Mouse (Mus musculus): ENCODE measurements around the gene Tmprss13.

Gene Tmprss13

DNA sequence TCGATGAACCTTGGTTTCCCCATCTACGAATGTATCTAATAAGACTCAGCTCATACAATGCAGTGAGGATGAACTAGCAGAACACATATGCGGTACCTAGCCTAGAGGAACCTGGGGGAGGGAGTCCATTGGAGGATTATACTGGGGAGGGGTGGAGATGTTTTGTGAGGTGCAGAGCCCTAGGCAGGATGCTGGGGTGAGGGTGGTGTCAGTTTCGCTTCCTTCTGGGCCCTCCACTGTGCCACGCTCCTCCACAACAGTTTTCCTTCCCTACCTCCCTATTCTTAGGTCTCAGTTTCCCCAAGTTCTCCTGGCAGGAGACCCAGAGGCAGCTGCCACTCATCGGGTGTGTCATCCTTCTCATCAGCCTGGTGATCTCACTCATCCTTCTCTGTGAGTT is 10.7 kb downstream of the Tmprss13 start:
- DNase-seq (ENCODE audit: low spot score in 2 of 2), result no peak

DNA sequence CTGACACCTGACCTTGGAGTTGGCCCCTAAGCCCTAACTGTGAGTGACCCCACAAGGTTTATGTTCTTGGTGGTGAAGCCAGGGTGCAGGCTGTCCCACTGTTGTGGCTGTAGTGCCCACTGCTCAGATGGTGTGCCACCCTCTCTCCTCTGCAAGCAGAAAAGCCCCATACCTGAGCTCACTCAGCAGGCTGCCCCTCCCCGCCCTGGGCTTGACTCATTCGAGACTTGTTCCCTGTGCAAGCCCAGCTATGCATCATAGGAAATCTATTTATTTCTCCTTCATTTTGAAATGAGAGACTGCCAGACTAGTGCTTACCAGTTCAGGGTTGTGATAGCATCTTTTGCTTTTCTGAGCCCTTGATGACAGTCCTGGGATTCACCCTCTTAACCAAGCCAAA is 18.5 kb downstream of the Tmprss13 start:
- DNase-seq (ENCODE audit: low spot score in 2 of 2), result no peak

DNA sequence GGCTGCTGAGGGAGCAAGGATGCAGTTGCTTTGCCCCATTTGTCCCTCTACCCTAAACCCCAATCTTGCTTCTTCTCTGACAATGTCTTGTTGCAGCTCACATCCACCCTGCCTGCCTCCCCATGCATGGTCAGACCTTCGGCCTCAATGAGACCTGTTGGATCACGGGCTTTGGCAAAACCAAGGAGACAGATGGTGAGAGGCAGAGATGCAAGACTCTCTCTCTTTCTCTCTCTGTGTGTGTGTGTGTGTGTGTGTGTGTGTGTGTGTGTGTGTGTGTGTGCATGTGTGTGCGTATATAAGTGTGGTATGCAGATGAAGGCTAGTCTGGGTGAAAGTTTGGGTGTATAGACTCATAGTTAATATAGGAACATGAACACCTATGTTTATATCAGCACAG is 24.2 kb downstream of the Tmprss13 start:
- DNase-seq (ENCODE audit: low spot score in 2 of 2), result no peak

DNA sequence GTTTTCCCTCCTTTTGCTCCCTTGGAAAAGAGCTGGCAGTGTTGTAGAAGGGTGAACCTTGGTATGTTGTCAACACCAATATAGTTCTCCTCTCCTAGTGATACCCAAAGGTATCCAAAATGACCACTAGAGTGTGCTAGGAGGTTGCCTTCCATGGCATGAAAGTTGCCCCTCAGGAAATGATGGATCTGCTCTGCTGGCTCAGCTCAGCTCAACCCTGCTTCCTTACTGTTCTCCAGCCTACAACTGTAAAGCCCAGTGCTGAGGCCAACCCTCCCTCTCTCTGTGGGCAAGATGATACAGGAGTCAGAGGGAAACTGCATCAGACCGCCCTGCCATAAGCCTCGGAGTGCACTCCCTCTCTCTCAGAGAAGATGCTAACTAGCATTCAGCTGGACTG is 26.6 kb downstream of the Tmprss13 start:
- DNase-seq (ENCODE audit: low spot score in 2 of 2), result no peak

DNA sequence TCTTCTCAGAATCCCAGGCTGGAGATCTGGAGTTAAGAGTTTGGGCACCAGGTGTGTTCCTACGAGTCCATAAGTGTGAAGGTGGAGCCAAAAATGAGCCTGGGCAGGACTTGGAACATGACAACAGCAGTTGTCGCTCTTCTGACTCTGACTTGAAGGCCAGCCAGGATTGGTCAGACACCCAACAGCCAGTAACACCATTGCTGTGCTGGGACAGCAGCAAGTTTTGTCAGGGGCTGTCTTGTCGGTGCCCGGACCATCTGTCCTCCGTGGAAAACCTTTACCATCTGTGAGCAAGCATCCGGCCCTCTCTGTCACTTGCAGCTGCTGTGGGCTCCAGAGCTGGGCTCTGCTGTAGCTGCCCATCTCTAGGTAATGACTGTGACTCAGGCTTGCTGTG is 27.4 kb downstream of the Tmprss13 start:
- DNase-seq (ENCODE audit: low spot score in 2 of 2), result no peak

DNA sequence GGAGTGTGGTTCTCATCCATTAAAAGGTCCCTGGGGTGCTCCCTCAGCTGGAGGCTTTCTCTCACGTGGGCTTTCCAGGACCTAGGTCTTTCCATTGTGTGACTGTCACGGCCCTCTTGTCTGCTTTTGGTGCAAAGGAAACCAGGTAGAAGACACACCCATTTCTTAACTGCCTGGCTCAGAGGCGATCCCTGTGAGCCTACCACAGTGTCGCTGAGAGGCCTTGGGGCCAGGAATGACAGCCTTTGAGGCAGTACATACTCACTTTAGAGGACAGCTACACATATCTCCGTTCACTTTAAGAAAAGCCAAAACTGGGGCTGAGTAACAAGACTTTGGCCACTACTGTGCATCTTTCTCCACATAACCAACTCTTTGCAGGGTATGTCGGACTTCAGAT is 29.7 kb downstream of the Tmprss13 start:
- no peak for DNase-seq (ENCODE audit: low spot score in 2 of 2)

DNA sequence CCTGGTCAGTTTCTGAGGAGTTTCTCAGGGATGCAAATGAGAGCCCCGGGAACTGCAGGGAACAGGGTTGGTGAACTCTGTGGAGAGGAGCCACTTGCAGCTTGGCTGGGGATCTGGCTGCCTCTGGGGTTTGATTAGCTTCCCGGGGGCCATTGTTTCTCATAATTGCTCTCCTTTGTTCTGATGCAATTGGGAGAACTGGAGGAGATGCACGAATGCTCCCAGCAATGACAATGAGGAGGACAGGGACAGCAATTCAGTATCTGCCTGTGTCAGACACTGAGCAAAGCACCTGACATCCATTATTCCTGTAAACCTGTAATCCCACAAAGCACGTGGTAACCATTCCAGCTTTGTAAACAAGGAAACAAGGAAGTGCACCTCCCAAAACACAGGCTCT is 30.3 kb downstream of the Tmprss13 start:
- no peak for DNase-seq (ENCODE audit: low spot score in 2 of 2)

DNA sequence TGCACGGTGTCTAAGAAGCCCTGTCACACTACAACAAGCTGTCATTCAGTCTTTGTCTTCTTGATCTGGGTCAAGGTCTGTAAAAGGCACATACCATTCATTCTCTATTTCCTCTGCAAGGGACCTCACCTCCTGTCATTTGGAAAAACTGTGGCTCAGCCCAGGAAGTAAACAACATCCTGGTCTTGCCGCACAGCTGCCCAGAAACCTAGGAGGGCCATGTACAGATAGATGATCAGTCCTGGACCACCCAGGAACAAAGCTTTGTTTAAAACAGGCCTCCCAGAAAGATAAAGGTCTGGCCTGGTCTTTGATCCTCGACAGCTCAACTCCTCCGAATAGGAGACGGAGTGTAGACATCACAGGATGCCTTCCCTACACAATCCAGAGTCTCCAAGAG is 31.0 kb downstream of the Tmprss13 start:
- no peak for DNase-seq (ENCODE audit: low spot score in 2 of 2)

DNA sequence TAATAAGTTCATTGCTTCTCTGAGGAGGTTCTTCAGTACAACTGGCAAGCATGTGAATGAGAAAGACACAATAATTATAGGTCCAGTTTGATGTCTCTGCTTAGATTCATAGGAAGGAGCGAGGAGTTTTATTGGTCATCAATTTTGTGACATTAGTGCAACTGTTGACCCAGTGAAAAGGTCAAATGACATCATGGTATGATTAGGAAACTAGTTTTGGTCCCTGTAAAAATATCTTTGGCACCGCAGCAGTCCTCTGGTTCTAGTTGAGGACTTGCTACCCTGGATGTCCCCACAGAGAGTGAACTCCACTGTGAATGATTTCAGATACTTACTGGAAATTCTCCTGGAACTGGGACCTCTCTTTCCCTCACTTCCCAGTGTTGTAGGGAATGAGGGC is 36.3 kb downstream of the Tmprss13 start:
- DNase-seq (ENCODE audit: low spot score in 2 of 2), result no peak

DNA sequence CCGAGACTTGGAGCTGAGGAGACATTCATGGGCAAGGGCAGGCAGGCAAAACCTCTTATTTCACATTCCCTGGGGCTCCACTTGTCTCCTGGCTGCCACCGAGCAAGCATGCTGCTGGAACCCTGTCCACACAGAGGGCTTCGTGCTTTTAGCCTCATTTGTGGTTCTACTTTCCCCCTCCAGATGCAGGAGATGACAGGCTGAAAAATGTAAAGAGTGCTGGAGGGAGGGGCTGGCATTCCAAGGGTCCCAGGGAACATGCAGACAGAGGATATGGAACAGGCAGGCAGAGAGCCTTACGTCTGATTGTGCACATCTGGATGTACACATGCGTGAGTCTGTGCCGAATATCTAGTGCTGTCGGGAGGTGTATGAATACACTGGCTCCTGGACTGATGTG is 39.5 kb downstream of the Tmprss13 start:
- DNase-seq (ENCODE audit: low spot score in 2 of 2), result no peak

DNA sequence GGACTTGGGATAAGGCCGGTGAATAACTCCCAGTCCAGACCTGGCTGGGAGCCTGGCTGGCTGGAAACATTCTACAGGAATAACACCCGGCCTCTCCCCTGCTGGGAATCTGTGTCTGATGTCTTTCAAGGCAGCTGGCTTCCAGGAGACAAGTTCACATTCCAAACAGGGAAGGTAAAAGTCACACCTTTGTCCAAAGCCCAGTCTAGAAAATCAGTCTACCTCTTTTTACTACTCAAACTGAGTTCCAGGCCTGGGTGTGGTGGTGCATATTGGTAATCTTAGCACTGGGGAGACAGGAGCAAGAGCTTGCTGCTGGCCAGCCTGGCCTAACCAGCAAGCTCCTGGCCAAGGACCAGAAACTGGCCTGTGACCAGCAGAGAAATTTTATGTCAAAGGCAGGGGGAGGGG is 43.2 kb downstream of the Tmprss13 start:
- no peak for DNase-seq (ENCODE audit: low spot score in 2 of 2)

DNA sequence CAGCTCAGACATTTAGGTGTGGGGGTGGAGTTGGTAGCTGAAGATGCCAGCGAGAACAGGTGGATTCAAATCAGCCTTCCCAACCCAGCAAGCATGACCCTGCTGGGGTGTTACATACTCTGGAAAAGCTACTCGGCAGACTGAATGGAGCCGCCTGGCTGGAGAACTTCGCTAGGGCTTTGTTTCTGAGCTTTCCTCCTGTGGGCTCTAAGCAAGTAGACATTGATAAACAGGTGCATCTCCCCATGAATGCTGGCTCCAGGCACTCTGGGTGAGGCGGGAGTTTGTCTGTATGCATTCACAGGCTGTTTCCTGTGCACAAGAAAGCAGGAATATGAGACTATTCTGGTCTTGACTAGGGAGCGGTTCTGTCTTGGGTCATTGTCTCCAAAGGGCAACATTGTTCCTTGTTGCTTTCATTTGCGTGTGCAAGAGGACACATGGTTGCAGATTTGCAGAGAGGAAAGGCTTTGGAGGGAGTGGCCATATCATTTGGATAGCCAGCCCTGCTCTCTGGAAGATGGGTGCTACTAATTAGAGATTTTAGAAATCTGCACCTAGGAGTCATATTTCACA is 44.8 kb downstream of the Tmprss13 start:
- DNase-seq (ENCODE audit: low spot score in 2 of 2), result no peak

DNA sequence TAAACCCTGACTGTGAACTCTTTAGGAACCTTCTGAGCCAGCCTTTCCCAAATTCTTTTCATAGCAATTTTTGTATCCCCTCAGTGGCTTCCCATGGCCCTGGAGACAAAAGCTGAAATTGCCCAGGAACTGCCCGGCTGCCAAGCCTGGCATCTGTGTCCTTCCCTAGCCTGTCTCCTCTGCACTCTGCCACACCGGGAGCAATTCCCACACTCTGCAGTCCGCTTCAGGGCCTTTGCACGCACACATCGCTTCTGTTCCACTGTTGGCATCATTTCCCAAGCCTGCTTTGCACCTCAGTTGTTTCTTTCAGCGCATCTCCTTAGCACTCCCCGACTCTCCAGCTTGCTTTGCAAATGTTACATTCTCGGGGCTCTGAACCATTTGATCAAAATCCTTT is 48.8 kb downstream of the Tmprss13 start:
- no peak for DNase-seq (ENCODE audit: low spot score in 2 of 2)

DNA sequence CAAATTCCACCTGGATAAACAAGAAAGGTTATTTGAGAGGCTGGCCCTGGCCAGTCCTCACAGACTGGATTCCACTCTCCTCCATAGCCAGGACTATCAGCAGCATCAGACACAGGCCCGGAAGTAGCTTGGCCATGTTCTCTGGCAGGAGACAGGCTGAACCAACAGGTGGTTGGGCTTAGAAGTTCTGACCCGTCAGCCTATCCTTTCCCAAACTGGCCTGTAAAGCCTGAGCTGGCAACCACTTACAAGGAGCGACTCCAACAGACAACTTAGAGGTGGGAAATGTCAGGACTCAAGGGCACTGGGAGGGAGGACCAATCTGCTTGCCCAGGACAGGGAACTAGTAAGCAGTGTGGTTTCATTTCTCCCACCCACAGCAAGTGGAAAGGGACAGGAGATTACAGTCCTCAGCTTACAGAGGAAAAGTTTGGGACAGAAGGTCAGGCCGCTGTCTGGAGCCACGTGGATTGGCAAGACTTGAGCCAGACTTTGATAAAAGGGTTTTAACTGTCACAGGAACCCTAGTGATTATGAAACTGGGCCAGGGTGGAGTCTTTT is 49.5 kb downstream of the Tmprss13 start:
- no peak for DNase-seq (ENCODE audit: low spot score in 2 of 2)

DNA sequence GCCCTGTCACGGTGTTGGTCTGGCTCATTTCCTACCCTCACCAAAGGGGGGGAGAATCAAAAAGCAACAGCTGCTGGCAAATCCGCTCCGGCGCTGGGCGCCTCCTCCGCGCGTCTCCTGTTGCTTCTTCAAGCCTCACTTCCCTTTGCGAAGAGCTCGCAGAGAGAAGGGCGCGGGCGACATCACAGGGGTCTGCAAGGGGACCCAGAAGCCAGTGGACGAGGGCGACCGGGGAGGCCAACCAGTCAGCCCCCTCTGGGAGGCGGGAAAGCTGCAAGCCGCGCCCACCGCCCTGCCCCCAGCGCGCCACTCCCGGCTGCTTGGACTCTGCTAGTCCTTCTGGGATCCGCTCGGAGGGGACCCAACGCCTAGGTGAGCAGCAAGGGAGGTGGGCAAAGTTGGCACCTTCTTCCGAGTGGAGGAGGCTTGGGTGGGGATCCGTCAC is 51.2 kb downstream of the Tmprss13 start, which contains the start of gene Fxyd6:
Gene Fxyd6 (plus strand): TSS at position 69 of the 445 bp plus-strand sequence.
- DNase-seq (ENCODE audit: low spot score in 2 of 2), result no peak

DNA sequence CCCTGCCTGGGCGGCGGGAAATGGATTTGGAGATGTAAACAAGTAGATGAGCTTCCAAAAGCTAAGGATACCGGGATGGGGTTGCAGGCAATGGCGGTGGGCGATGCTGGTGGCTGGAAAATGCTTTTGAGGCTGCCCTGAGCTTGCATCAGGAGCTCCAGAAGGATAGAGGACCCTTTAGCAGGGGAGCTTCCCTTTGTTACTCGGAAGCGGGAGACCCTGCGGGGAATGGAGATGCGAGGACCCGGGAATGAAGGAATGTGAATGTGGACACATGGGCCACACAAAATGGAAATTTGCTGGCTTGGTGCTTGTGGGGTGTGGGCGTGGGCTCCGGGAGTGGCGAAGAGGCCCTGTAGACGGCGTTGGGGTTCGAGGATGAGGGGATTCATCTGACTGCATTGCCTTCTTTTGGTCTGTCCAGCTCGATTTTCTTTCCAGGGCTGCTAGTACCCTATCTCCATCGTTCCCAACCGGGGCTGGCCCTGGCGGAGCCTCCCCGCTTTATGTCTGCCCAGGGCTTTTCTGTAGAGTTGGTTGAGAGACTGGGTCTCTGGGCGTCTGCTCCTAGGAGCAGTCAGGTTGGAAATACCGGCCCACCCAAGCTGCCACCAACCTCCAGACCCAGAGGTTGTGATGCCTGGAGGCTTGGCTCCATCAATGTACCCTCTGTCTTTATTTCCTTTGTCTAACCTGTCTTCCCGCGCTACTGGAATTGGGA is 51.9 kb downstream of the Tmprss13 start:
- DNase-seq (ENCODE audit: low spot score in 2 of 2), result no peak

DNA sequence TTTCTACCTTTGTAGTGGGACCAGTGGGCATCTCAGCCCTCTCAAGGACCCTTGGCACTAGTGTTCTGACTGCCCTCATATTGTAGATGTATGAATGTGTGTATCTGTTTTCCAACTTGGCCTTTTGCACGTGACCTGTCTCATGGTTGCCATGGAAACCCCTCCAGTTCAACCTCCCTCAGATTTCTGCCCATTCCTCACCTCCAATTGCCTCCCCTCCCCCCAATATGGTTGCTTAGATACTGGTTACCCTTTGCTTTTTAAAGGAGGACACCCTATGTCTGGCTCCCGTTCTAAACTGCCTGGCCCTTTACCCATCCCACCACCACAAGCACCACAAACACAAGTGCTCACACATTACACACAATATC is 52.4 kb downstream of the Tmprss13 start:
- no peak for DNase-seq (ENCODE audit: low spot score in 2 of 2)

DNA sequence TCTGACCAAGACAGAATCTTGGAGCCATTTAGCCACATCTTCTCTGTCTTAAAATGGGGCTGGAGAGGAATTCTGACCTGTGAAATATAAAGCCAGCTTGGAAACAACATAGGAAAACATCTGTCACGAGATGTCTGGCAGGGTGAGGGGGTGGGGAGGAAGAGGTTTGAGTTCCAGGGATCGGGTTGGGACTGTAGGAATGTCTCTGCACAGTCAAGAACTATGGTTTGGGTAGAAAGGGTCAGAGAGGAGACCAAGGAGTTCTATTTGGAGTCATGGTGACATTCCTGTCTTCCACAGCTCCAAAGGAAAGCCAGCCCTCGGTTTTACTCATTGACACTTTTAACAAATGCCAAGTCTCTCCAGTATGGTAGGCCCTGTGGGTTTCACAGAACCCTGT is 55.0 kb downstream of the Tmprss13 start:
- no peak for DNase-seq (ENCODE audit: low spot score in 2 of 2)

DNA sequence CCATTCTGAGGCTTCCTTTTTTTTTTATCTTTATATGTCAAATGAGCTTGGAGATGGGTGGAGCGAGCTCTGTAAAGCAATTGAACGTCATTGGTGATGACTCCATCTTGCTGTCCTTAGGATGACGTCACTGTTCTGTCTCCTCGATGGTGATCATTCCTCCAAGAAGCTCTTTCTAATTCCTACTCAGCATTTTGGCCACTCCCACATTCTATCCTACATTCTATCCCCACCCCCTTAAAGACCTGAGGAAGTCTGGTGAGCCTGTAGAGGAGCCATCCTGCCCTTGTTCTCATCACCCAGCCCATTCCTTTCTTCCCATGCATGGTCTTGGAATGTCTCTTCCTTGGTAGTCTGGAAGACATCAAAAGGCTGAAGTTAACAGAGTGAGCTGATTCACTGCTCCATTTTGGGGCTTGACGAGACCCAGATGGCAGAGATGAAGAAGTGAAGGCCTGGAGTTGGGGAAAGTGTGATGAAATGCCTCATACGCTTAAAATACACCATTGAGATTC is 56.1 kb downstream of the Tmprss13 start:
- no peak for DNase-seq (ENCODE audit: low spot score in 2 of 2)

DNA sequence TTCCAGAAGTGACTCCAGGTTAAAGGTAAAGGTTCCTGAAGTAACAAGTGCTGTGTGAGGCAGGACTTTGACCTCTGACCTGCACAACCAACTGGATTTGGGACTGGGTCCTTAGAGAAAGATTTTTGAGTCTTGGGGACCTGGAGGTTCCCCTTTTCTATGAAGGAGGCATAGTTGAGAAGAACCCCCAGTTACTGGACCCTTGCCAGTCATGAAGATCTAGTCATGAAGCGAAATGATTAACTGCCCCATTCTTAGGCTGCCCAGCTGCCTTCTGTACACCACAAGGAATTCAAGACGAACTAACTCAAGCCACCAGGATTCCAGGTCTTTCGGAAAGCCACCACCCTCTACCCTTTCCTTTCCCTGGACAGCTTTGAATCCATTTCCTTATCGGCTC is 57.5 kb downstream of the Tmprss13 start:
- no peak for DNase-seq (ENCODE audit: low spot score in 2 of 2)

DNA sequence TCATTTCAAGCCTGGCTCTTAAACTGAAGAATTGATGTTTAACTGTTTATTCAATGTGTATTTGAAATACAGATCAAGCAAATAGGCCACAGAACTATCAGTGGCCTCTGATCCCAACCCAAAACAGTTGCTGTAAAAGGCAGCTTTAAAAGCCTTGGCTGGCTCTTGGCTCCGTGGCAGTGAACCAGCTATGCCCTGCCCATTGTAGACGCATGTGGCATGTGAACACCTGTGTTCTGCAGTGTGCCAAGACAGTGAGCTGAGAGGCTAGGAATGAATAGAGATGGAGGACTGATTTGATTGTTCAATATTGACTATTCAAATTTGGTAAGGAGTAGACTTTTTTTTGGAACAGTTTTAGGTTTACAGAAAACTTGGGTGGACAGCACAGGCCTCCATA is 58.0 kb downstream of the Tmprss13 start:
- no peak for DNase-seq (ENCODE audit: low spot score in 2 of 2)

DNA sequence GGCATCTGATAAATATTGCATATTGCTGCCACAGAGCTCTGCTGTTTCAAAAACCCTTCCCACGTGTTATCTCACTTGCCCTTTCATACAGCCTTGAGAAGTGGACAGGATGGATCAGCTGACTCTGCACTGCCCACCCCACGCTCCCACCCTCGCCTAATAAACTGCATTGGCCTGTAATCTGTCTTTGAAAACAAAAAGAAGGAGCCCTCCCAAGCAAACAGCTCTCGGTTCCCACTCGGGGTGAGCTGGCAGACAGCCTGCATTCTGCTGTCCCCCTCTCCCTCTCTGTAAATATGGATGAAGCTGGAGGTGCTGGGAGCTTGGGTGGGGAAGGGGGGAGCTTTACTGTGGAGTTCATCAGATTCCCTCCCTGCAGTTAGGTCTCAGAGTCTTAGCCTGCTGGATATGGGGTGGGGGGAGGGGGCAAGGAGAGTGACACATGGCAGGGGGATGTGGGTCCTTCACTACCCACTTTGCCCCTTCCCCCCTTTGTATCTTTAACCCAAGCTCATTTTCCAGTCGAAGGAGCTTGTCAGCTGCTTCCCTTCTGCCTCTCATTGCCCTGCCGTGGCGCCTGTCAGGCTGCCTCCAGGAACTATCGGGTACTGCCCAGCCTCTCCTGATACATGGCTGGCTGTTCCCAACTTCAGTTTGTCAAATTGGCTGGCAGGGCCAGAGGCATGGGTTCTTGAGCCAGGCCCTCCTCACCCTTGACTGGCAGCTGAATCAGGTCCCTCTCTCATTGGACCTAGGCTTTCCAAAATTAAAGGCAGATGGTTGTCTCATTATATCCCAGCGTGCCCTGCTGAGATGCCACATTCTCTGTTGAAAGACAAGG is 61.7 kb downstream of the Tmprss13 start:
- DNase-seq (ENCODE audit: low spot score in 2 of 2), result no peak

All from frontal cortex, postnatal 25 days (tissue).